Mouse (Mus musculus) thymus, adult 2 months (tissue): ENCODE results near the gene Tmem86b.

ENCODE experiments used
- CTCF ChIP-seq: fragments of 200-500 bp; IDR thresholded peaks from 2 replicates; pipeline ENCODE4 v1.5.1; 2012; ENCODE audit warnings: mild to moderate bottlenecking, control low read depth, low read length, moderate library complexity, borderline replicate concordance; ENCODE audit not compliant: control insufficient read depth, poor library complexity, insufficient read depth; ENCODE audit errors: extremely low read depth
- POLR2A ChIP-seq: fragments of 200-500 bp; IDR thresholded peaks from 2 replicates; pipeline ENCODE4 v1.6.1; 2012; ENCODE audit warnings: mild to moderate bottlenecking, low read length, control low read depth, moderate library complexity; ENCODE audit not compliant: control insufficient read depth, poor library complexity, insufficient read depth; ENCODE audit errors: extremely low read depth

DNA sequence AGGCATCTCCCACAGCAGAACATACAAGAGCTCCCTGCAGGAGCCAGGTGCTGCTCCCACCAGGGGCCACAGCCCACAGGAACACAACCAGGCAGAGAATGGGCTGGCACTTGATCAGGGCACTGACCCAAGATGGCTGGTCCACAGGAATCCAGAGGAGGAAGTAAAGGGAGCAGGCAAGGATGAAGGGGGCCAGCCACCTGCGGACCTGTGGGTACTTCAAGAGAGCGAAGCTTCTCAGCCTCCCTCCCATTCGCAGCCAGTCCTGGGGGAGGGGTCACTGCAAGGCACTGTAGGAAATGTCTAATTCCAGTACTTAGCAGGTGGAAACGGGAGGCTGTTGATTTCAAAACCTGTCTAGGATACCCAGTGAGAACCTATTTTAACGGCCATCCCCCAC, 1.6 kb downstream of the Tmem86b start:
- TF ChIP-seq CTCF (no peak), POLR2A (no peak)
